Mouse (Mus musculus) cerebellum, adult 2 months (tissue): ENCODE results near the gene Prkag2. TPM values are rescaled to one million over a fixed set of nuclear protein-coding genes. Genes with fewer than 3 reads are reported as not detected.

Source experiments
- DNase-seq, 2 experiments: peaks; one replicate each; pipeline ENCODE4 v3.0.0; 2021
- H3K27ac ChIP-seq: fragments of 200-500 bp; 2 replicates; pipeline ENCODE4 v1.5.1; 2012; ENCODE audit warnings: low read length, control low read depth, inconsistent platforms; ENCODE audit not compliant: insufficient read depth
- H3K27me3 ChIP-seq: fragments of 200-500 bp; 2 replicates; pipeline ENCODE4 v1.6.1; 2012; ENCODE audit warnings: inconsistent platforms, mild to moderate bottlenecking, low read length, moderate library complexity; ENCODE audit not compliant: control insufficient read depth, insufficient read depth
- H3K4me1 ChIP-seq: fragments of 200-500 bp; 2 replicates; pipeline ENCODE4 v1.6.1; 2011; ENCODE audit warnings: low read length; ENCODE audit not compliant: control insufficient read depth, insufficient read depth
- H3K4me3 ChIP-seq: fragments of 200-500 bp; replicated peaks from 2 replicates; pipeline ENCODE3; 2011; ENCODE audit warnings: mild to moderate bottlenecking, low read depth, low read length, control low read depth; ENCODE audit not compliant: insufficient read depth
- CTCF ChIP-seq: fragments of 200-500 bp; IDR thresholded peaks from 2 replicates; pipeline ENCODE4 v1.5.1; 2011; ENCODE audit warnings: low read depth, mild to moderate bottlenecking, control low read depth, low read length, moderate library complexity, borderline replicate concordance; ENCODE audit not compliant: insufficient read depth
- POLR2A ChIP-seq: fragments of 200-500 bp; IDR thresholded peaks from 2 replicates; pipeline ENCODE4 v1.6.1; 2011; ENCODE audit warnings: low read length, control low read depth, borderline replicate concordance; ENCODE audit not compliant: insufficient read depth
- WGBS: fragments of 180-500 bp; shearing (Covaris S2); methylation state at CpG from one replicate; pipeline ENCODE4 v1.1.7; 2018; 5-methylcytosine and 5-hydroxymethylcytosine counted together
- polyA plus RNA-seq: library from polyadenylated mRNA; depleted of rRNA; stranded (reverse); fragments of >200 nt; gene quantifications from 2 replicates; pipeline ENCODE4 v1.2.3, GENCODE M21; 2012

The Prkag2 gene
- polyA plus RNA-seq, 1 experiment, result 92.0 TPM

DNA sequence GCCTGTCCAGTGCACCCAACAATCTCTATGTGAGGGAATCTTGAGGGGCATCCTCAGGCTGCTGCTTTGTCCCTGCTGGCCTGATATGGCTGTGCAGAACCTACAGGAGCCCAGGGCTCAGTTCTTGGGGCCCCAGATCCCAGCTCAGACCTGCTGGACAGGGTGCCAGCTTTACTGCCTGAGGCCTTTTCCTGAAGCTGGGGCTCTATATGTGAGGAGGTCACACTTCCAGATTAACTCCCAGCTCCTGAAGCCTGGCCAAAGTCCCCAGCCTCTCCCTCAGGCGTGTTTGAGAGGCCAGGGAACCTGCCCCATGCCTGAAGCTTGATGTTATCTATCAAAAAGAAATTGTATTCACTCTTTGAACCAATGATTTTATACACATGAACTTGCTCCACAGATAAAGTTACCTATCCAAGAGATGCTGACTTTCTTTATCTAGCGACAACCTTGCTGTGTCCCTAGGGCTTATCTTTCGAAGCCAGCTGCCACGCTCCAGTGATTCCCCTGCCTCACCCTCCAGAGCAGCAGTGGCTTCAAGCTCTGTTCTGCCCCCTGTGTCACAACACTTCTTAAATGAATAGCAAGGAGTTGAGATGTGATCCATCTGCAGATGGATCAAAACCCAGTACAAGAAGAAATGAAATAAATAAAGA lies 121.0 kb downstream of the Prkag2 start:
- TF ChIP-seq CTCF (no peak), POLR2A (no peak)
- Histone ChIP-seq H3K27ac (no peak overlapping the region), H3K4me3 (no peak overlapping the region), H3K4me1 (peaks cover 23% of the 10 kb centered on the region), H3K27me3 (no peaks in the 10 kb centered on the region)
- no peak for DNase-seq
- WGBS, result 83% methylated on average over 4 of the region's 4 CpGs

DNA sequence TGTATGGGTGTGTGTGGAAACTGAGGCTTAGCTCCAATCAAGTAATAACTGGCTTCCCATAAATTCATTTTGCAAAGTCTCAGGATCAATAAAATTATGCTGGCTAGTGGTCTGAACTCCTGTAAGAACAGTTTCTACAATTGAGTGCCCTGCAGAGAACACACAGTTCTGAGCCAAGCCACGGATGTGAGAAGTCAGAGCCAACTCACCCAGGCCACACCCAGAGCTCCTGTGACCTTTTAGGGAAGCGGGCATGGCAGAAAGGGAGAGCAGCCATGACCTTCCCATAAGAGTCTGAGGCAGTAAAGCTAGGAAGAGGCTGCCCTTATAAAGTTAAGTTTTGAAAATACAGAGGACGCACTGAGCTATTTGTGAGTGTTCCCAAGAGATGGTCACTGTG lies 123.5 kb downstream of the Prkag2 start:
- DNase-seq, result no peak
- Histone ChIP-seq H3K27ac (no peak overlapping the region), H3K4me1 (peaks cover 22% of the 10 kb centered on the region), H3K4me3 (no peak overlapping the region), H3K27me3 (no peaks in the 10 kb centered on the region)
- no peak for TF ChIP-seq POLR2A
- TF ChIP-seq CTCF, result no peak
- WGBS, result 73% methylated on average over 3 of the region's 3 CpGs

DNA sequence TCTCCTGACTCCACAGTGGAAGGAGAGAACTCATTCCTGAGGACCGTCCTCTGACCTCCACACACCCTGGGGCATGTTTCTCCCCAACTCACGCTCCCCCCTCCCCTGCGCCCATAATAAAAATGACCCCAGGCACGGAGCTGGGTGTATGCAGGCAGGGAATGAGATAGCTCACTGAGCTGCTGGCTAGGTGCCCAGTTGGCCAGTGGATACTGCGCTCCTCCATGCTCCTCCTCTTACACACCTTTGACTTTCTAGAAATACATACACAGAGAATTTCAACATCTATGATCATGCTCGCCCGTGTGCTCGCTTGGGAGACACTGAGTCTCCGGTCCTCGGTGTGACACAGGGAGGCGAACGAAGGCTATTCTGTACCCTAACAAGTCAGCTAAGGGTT lies 124.2 kb downstream of the Prkag2 start:
- Histone ChIP-seq H3K4me3 (no peak overlapping the region), H3K27ac (no peak overlapping the region), H3K27me3 (no peaks in the 10 kb centered on the region), H3K4me1 (peaks cover 16% of the 10 kb centered on the region)
- TF ChIP-seq POLR2A (no peak), CTCF (no peak)
- DNase-seq, result no peak
- WGBS, result 65% methylated on average over 12 of the region's 12 CpGs

DNA sequence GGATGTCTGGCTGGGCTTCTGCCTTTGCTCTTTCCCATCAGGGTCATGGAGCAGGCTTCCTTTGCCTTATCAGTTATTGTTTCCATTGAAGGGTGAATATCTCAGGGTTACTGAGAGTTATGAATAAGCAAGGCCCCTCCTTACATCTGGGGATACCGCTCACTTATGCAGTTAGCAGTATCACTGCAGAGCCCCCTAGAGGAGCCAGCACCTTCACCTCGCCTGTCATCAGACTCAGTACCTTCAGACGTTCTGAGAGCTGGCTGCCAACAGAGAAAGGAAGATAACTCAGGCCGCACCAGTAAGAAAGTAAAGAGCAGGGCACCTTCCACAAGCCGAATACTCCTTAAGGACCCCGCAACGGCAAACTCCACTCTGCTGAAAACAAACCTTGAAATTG lies 125.3 kb downstream of the Prkag2 start:
- TF ChIP-seq CTCF, result no peak
- no peak for TF ChIP-seq POLR2A
- no peak overlapping the region for H3K4me3 ChIP-seq
- WGBS, result 90% methylated on average over 7 of the region's 7 CpGs

DNA sequence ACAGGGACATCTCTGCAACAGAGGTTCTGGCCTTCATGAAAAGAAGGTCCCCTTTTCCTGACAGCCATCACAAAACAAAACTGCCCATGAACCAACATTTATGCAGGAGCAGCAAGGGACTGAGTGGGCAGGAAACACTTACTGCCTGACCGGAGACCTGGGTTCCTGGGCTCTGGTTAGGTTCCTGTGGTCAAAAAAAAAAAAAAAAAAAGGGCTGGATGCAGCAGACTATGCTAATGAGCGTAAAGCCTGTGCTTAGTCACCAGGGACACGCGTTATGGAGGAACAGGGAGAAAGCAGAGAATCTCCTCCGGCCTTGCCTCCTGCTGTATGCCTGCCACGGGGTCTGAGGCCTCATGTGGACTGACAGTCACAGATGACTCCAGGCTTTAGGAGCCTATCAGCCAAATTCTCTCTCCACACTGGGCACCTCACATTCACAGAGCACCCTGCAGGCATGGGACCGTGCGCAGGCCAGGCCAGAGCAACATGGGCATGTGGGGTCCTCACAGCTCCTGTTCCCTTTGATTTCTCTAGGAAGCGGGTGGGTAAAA lies 126.7 kb downstream of the Prkag2 start:
- no peak for TF ChIP-seq CTCF
- TF ChIP-seq POLR2A, result no peak
- Histone ChIP-seq H3K27ac (no peak overlapping the region), H3K27me3 (no peaks in the 10 kb centered on the region), H3K4me3 (no peak overlapping the region), H3K4me1 (peaks cover 13% of the 10 kb centered on the region)
- 69% methylated on average over 9 of the region's 9 CpGs for WGBS
- no peak for DNase-seq

More for the DNA sequence above, 125.3 kb downstream of the Prkag2 start:
- no peak for DNase-seq
- Histone ChIP-seq H3K4me1 (peaks cover 13% of the 10 kb centered on the region), H3K27ac (no peak overlapping the region), H3K27me3 (no peaks in the 10 kb centered on the region)

DNA sequence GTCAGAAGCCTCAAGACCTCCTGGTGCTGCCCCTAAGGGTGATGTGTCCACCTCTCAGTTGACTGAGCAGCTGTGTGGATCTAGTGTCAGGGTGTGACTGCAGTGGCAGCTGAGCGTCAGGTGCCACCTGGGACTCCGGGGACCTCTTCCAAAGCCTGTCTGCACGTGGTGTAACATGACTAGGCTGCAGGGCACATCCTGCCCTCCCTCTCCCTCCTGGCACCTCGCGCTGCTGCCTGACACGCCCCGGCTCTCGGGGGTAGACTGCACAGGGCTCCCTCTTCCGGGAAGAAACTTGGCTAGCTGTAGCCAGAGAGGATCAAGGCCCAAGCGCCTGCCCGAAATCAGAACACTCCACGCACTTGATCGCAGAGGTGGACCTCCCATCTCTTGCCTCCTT lies 127.2 kb downstream of the Prkag2 start:
- Histone ChIP-seq H3K27me3 (no peaks in the 10 kb centered on the region), H3K4me1 (peaks cover 13% of the 10 kb centered on the region), H3K27ac (no peak overlapping the region), H3K4me3 (no peak overlapping the region)
- WGBS, result 15% methylated on average over 13 of the region's 13 CpGs
- DNase-seq, result peak; percentile 48 to 60
- TF ChIP-seq CTCF (no peak), POLR2A (no peak)

DNA sequence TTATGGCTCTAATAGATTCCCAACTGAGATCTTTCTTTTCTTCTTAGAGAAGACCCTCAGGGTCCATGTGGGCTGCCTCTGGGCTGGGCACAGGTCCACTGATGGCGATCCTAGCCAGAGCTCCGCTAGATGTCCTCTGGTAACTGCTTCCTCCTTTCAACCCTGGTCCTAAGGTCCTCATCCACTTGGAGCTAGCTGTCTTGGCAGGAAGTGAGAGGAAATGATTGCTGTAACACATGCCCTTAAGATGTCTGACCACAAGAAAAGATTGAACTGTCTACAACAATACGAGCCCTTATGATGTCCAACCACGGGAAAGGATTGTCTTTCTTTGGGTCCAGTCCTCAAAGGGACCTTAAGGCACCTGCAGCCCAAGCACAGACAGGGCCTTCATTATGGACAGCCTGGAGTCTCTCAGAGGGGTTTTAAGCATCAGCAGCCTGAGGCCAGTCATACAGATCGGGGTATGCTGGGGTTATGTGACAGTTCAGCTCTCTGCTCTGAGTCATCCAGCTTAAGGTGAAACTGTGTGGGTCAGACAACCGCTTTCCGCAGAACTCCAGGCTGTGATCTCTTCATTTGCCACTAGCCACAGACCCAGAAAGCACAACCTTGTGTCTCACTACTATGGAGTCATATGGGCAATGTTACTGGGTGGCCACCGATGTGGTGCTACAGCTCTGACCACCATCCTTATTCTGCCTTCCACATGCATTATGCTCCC lies 129.7 kb downstream of the Prkag2 start:
- DNase-seq, result no peak
- no peak for TF ChIP-seq CTCF
- TF ChIP-seq POLR2A, result no peak
- peaks cover 13% of the 10 kb centered on the region; the same call in 1 of the 2 replicates for H3K4me1 ChIP-seq
- WGBS, result 98% methylated on average over 8 of the region's 8 CpGs
- H3K4me3 ChIP-seq, result no peak overlapping the region
- no peak overlapping the region for H3K27ac ChIP-seq
- no peaks in the 10 kb centered on the region for H3K27me3 ChIP-seq
